In the genomic region with DNA sequence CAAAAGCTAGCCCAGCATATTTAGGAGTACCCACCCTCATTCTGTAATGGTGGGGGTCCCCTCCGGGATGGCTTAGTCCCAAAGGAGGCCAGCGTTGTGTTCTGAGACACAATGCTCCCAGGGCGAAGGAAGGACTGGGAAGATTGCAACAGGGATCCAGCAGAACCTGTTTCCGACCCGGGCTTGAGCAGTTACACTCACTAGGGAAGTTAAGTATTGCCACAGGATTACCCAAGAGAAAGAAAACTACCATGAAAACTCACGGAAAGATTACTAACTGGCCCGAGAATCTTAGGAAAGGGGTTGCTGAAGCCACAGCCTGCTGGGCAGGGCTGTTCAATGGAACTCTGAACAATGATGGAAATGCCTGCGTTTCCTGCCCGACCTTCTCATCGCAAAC, we compare ENCODE assay signal across 9 mouse cellular contexts. TPM values are rescaled to one million over a fixed set of nuclear protein-coding genes. Genes with fewer than 3 reads are reported as not detected.
DNase-seq lines count a peak whose midpoint lies in the region; ATAC-seq and TF ChIP-seq lines count a peak whose summit lies in the region.
"Had no signal": no experiment of that assay in that cellular context is flagged by ENCODE, and none has a peak within 500 bp of the region (broad histone marks: within the 10 kb centered on the region; RNA-seq: fewer than 3 reads in every experiment).

No protein-coding gene starts in this region.

- H3K9ac ChIP-seq in heart, adult 2 months (ENCODE audit: low read depth, low read length): peak overlapping the region; percentile 57
- peak overlapping the region; percentile 4 for H3K9ac ChIP-seq in embryonic facial prominence, embryonic 13.5 days
- peak overlapping the region; percentile 39 for H3K9ac ChIP-seq in intestine, embryonic 16.5 days (ENCODE audit: low read depth, low read length)
- H3K9ac ChIP-seq in midbrain, embryonic 14.5 days (replicated peaks; ENCODE audit: low read length): no peak overlapping the region

- no peak for ATAC-seq in embryonic facial prominence, embryonic 13.5 days (ENCODE audit: insufficient number of reproducible peaks, insufficient read depth, low FRiP score, low TSS enrichment, low read depth)
- ATAC-seq in intestine, embryonic 16.5 days: no peak
- no peak for ATAC-seq in midbrain, embryonic 14.5 days (ENCODE audit: low FRiP score, low TSS enrichment)

- peak overlapping the region; percentile 89 for H3K4me2 ChIP-seq in embryonic facial prominence, embryonic 13.5 days
- H3K4me2 ChIP-seq in intestine, embryonic 16.5 days (ENCODE audit: low read depth, low read length): peak overlapping the region; percentile 83
- peak overlapping the region; percentile 69 for H3K4me2 ChIP-seq in midbrain, embryonic 14.5 days (ENCODE audit: low read length)

- no peak for TF ChIP-seq EP300 in heart, adult 2 months (IDR thresholded peaks at IDR 0.05; ENCODE audit: insufficient read depth, low read depth, low read length)

- H3K4me3 ChIP-seq in heart, adult 2 months: peak overlapping the region; percentile 92
- H3K4me3 ChIP-seq in embryonic facial prominence, embryonic 13.5 days: peak overlapping the region; percentile 71
- peak overlapping the region; percentile 82 for H3K4me3 ChIP-seq in intestine, embryonic 16.5 days (ENCODE audit: low read length)
- H3K4me3 ChIP-seq in midbrain, embryonic 14.5 days (replicated peaks; ENCODE audit: low read depth, low read length): 0 out of 2 replicates have a peak overlapping the region, but pooled peaks have one; percentile 1

- peaks cover 12% of the 10 kb centered on the region for H3K36me3 ChIP-seq in heart, adult 2 months (ENCODE audit: control insufficient read depth, insufficient read depth, low read length)
- peaks cover 7% of the 10 kb centered on the region; the same call in 1 of the 2 replicates for H3K36me3 ChIP-seq in embryonic facial prominence, embryonic 13.5 days
- no peaks in the 10 kb centered on the region for H3K36me3 ChIP-seq in intestine, embryonic 16.5 days (ENCODE audit: control insufficient read depth, insufficient read depth, low read length)
- H3K36me3 ChIP-seq in midbrain, embryonic 14.5 days (ENCODE audit: control insufficient read depth, insufficient read depth, low read length): no peaks in the 10 kb centered on the region

- no peak for TF ChIP-seq CTCF in heart, adult 2 months (IDR thresholded peaks at IDR 0.05)

- H3K27me3 ChIP-seq in heart, adult 2 months (ENCODE audit: control insufficient read depth, insufficient read depth, low read length): no peaks in the 10 kb centered on the region
- H3K27me3 ChIP-seq in embryonic facial prominence, embryonic 13.5 days: no peaks in the 10 kb centered on the region
- no peaks in the 10 kb centered on the region for H3K27me3 ChIP-seq in intestine, embryonic 16.5 days (replicated peaks; ENCODE audit: control insufficient read depth, insufficient read depth, low read length)
- H3K27me3 ChIP-seq in midbrain, embryonic 14.5 days (ENCODE audit: control insufficient read depth, insufficient read depth, low read length): no peaks in the 10 kb centered on the region

- peaks cover 29% of the 10 kb centered on the region for H3K4me1 ChIP-seq in heart, adult 2 months (ENCODE audit: control insufficient read depth, insufficient read depth, low read length)
- peaks cover 76% of the 10 kb centered on the region for H3K4me1 ChIP-seq in embryonic facial prominence, embryonic 13.5 days
- H3K4me1 ChIP-seq in intestine, embryonic 16.5 days (ENCODE audit: control insufficient read depth, insufficient read depth, low read length): peaks cover 73% of the 10 kb centered on the region
- peaks cover 64% of the 10 kb centered on the region for H3K4me1 ChIP-seq in midbrain, embryonic 14.5 days (ENCODE audit: control insufficient read depth, insufficient read depth, low read length)

- 22% methylated on average over 10 of the region's 10 CpGs for WGBS in heart, adult 2 months
- WGBS in embryonic facial prominence, embryonic 13.5 days: 33% methylated on average over 10 of the region's 10 CpGs
- WGBS in intestine, embryonic 16.5 days: 50% methylated on average over 10 of the region's 10 CpGs
- WGBS in midbrain, embryonic 14.5 days: 34% methylated on average over 10 of the region's 10 CpGs

- no peaks in the 10 kb centered on the region for H3K9me3 ChIP-seq in embryonic facial prominence, embryonic 13.5 days
- H3K9me3 ChIP-seq in intestine, embryonic 16.5 days (ENCODE audit: control insufficient read depth, low read length): no peaks in the 10 kb centered on the region
- no peaks in the 10 kb centered on the region for H3K9me3 ChIP-seq in midbrain, embryonic 14.5 days (ENCODE audit: control insufficient read depth, low read length)

- H3K79me2 ChIP-seq in heart, adult 2 months (replicated peaks; ENCODE audit: control insufficient read depth, insufficient read depth, low read length): peaks cover 17% of the 10 kb centered on the region

- no peak for TF ChIP-seq POLR2A in heart, adult 2 months (IDR thresholded peaks at IDR 0.05; ENCODE audit: insufficient read depth, low read depth, low read length)

- DNase-seq in heart, adult 2 months: no peak
- no peak for DNase-seq in heart, adult 8-10 months (ENCODE audit: low spot score)
- no peak for DNase-seq in midbrain, embryonic 14.5 days
- no peak for DNase-seq in adrenal gland, adult 8-10 months
- no peak for DNase-seq in ovary, postnatal 10 days (ENCODE audit: low spot score)
- DNase-seq in ovary, postnatal 36 days (ENCODE audit: low spot score): no peak

- intact Hi-C loops in heart, adult 2 months (cut with DNase I): loop anchor here (10.0 kb wide), 1 partner anchor 569 kb away; the partner anchor contains the start of gene Gpx8

- peak overlapping the region; percentile 95 for H3K27ac ChIP-seq in heart, adult 2 months
- peak overlapping the region; percentile 55; the same call in 1 of the 2 replicates for H3K27ac ChIP-seq in embryonic facial prominence, embryonic 13.5 days
- H3K27ac ChIP-seq in intestine, embryonic 16.5 days (ENCODE audit: low read length): 0 out of 2 replicates have a peak overlapping the region, but pooled peaks have one; percentile 4
- H3K27ac ChIP-seq in midbrain, embryonic 14.5 days (replicated peaks; ENCODE audit: low read depth, low read length): no peak overlapping the region

RNA-seq across cellular contexts. Expression of gene Snx18, which starts 4.5 kb away (rescaled TPM):
- 10 to 100 TPM; 18.0 to 20.4 TPM for total RNA-seq in heart, adult 2 months (2021)
- 8.3 and 14.8 TPM in 2 replicates for polyA plus RNA-seq in heart, adult 2 months (2012; rRNA removed)
- total RNA-seq in heart, adult 8-10 months (2022): 10 to 100 TPM; 16.4 to 18.9 (median 18.0) TPM
- 23.2 and 25.5 TPM in 2 replicates for polyA plus RNA-seq in embryonic facial prominence, embryonic 13.5 days (2015; fragmentation: Nextera tagmentation; extraction: Ambion mirVana)
- polyA plus RNA-seq in intestine, embryonic 16.5 days (2015; fragmentation: Nextera tagmentation; extraction: Ambion mirVana): 10.1 and 11.7 TPM in 2 replicates
- polyA plus RNA-seq in midbrain, embryonic 14.5 days (2014; fragmentation: Nextera tagmentation; extraction: Ambion mirVana): 10.3 and 13.2 TPM in 2 replicates
- total RNA-seq in adrenal gland, adult 8-10 months (2022): 10 to 100 TPM; 23.3 to 29.6 (median 26.4) TPM

RNA-seq across cellular contexts. Expression of gene Hspb3, which starts 49.6 kb away (rescaled TPM):
- total RNA-seq in heart, adult 2 months (2021): 10 to 100 TPM; 14.2 to 17.6 TPM
- polyA plus RNA-seq in heart, adult 2 months (2012; rRNA removed): 19.6 and 35.9 TPM in 2 replicates
- 10 to 100 TPM; 15.4 to 22.3 (median 18.7) TPM for total RNA-seq in heart, adult 8-10 months (2022)
- polyA plus RNA-seq in embryonic facial prominence, embryonic 13.5 days (2015; fragmentation: Nextera tagmentation; extraction: Ambion mirVana): 0.59 and 1.0 TPM in 2 replicates
- polyA plus RNA-seq in intestine, embryonic 16.5 days (2015; fragmentation: Nextera tagmentation; extraction: Ambion mirVana): not detected in 2 replicates
- 0.29 TPM in 1 of 2 replicates, not detected in the other for polyA plus RNA-seq in midbrain, embryonic 14.5 days (2014; fragmentation: Nextera tagmentation; extraction: Ambion mirVana)
- not detected for total RNA-seq in adrenal gland, adult 8-10 months (2022)
- polyA plus RNA-seq: erythroblast, embryonic 14.5 days had no signal

Comparison
In these comparisons a context has a peak if more than half of its experiments do, and no peak if none do; other contexts are left out.
1. H3K4me3 ChIP-seq: peak in every context shown above with its lines; median percentile 92 in heart, adult 2 months; 82 in intestine, embryonic 16.5 days; 71 in embryonic facial prominence, embryonic 13.5 days; 1 in midbrain, embryonic 14.5 days.
2. RNA of gene Hspb3, which starts 49.6 kb away (polyA plus RNA-seq): 19.6 to 35.9 TPM in heart, adult 2 months; 0.59 to 1.0 TPM in embryonic facial prominence, embryonic 13.5 days, 0.29 TPM in midbrain, embryonic 14.5 days and not detected in intestine, embryonic 16.5 days; every median in the first group is over 10 times any median in the second.
3. Peak in every context shown above with its lines, with median percentiles within 50 percentile points of each other: H3K4me2 ChIP-seq.